Mouse (Mus musculus): ENCODE measurements around the gene Prr12.
"Not testable (repeated sequence)": the region's sequence is repeated elsewhere in the genome, so short reads cannot be mapped to it uniquely, and the experiment has no call there.

The Prr12 gene

GRCm38 (mm10) chr7:45052862-45053116, at the start of gene Prr12:
Prr12 (minus strand) TSS chr7:45052881.
- no peak for DNase-seq (ENCODE audit: low read depth, low spot score)

GRCm38 (mm10) chr7:45102441-45102840, 49.8 kb upstream of the Prr12 start:
- DNase-seq (ENCODE audit: low read depth, low spot score), result no peak

GRCm38 (mm10) chr7:45100046-45100445, 47.4 kb upstream of the Prr12 start:
- no peak for DNase-seq (ENCODE audit: low read depth, low spot score)

GRCm38 (mm10) chr7:45098541-45099240, 46.0 kb upstream of the Prr12 start:
- DNase-seq (ENCODE audit: low read depth, low spot score), result no peak

- no peak for DNase-seq (ENCODE audit: low read depth, low spot score)
These were observed 44.8 kb upstream of the Prr12 start for GRCm38 (mm10) chr7:45097479-45097878.

- not testable (repeated sequence) for DNase-seq (ENCODE audit: low read depth, low spot score)
These were observed 43.3 kb upstream of the Prr12 start for GRCm38 (mm10) chr7:45095965-45096364.

- DNase-seq (ENCODE audit: low read depth, low spot score), result no peak
These were observed 42.7 kb upstream of the Prr12 start for GRCm38 (mm10) chr7:45095367-45095766.

GRCm38 (mm10) chr7:45094121-45094520, 41.4 kb upstream of the Prr12 start:
- DNase-seq (ENCODE audit: low read depth, low spot score), result no peak

GRCm38 (mm10) chr7:45093516-45093905, 40.8 kb upstream of the Prr12 start:
- DNase-seq (ENCODE audit: low read depth, low spot score), result peak; percentile 29

- DNase-seq (ENCODE audit: low read depth, low spot score), result no peak
These were observed 40.3 kb upstream of the Prr12 start for GRCm38 (mm10) chr7:45092828-45093515.

- no peak for DNase-seq (ENCODE audit: low read depth, low spot score)
These were observed 39.4 kb upstream of the Prr12 start, which contains the start of gene Rcn3 for GRCm38 (mm10) chr7:45092048-45092447. Rcn3 (minus strand) TSS chr7:45092221.

GRCm38 (mm10) chr7:45091001-45091990, 38.6 kb upstream of the Prr12 start:
- DNase-seq (ENCODE audit: low read depth, low spot score), result no peak

- peak; percentile 27 for DNase-seq (ENCODE audit: low read depth, low spot score)
These were observed 37.7 kb upstream of the Prr12 start for GRCm38 (mm10) chr7:45090251-45090977.

GRCm38 (mm10) chr7:45088597-45088996, 35.9 kb upstream of the Prr12 start:
- DNase-seq (ENCODE audit: low read depth, low spot score), result no peak

- DNase-seq (ENCODE audit: low read depth, low spot score), result no peak
These were observed 33.4 kb upstream of the Prr12 start for GRCm38 (mm10) chr7:45086084-45086483.

- no peak for DNase-seq (ENCODE audit: low read depth, low spot score)
These were observed 30.7 kb upstream of the Prr12 start for GRCm38 (mm10) chr7:45083300-45083890.

- peak; percentile 84 for DNase-seq (ENCODE audit: low read depth, low spot score)
These were observed 30.0 kb upstream of the Prr12 start for GRCm38 (mm10) chr7:45082401-45083299.

GRCm38 (mm10) chr7:45081016-45081415, 28.3 kb upstream of the Prr12 start:
- DNase-seq (ENCODE audit: low read depth, low spot score), result no peak

GRCm38 (mm10) chr7:45079856-45080255, 27.2 kb upstream of the Prr12 start:
- peak; percentile 87 for DNase-seq (ENCODE audit: low read depth, low spot score)

GRCm38 (mm10) chr7:45078513-45078912, 25.8 kb upstream of the Prr12 start:
- peak; percentile 76 for DNase-seq (ENCODE audit: low read depth, low spot score)

Data from CD4-positive helper T cell, adult 2 months (primary cell).